Mouse (Mus musculus) lung, embryonic 15.5 days (tissue): ENCODE measurements around the gene Atp8b4. TPM values are rescaled to one million over a fixed set of nuclear protein-coding genes. Genes with fewer than 3 reads are reported as not detected.

Source experiments
- ATAC-seq: fragments of 200-750 bp; cut with Nextera tagmentation; 2 replicates; pipeline ENCODE4 v1.8.0; 2017; ENCODE audit warnings: moderate number of reproducible peaks, borderline replicate concordance; ENCODE audit not compliant: low FRiP score, low TSS enrichment; ENCODE audit errors: extremely low read depth
- H3K27ac ChIP-seq: fragments of 300-500 bp; sonication (generic); 2 replicates; pipeline ENCODE4 v1.5.1; 2015; ENCODE audit warnings: moderate library complexity, mild to moderate bottlenecking, inconsistent platforms
- H3K27me3 ChIP-seq: fragments of 300-500 bp; sonication (generic); 2 replicates; pipeline ENCODE4 v1.6.1; 2015; ENCODE audit warnings: inconsistent platforms
- H3K36me3 ChIP-seq: fragments of 300-500 bp; sonication (generic); 2 replicates; pipeline ENCODE4 v1.6.1; 2015; ENCODE audit warnings: inconsistent platforms
- H3K4me1 ChIP-seq: fragments of 300-500 bp; sonication (generic); 2 replicates; pipeline ENCODE4 v1.6.1; 2015; ENCODE audit warnings: inconsistent platforms
- H3K4me2 ChIP-seq: fragments of 300-500 bp; sonication (generic); 2 replicates; pipeline ENCODE4 v1.6.1; 2015; ENCODE audit warnings: inconsistent platforms, mild to moderate bottlenecking, moderate library complexity
- H3K4me3 ChIP-seq: fragments of 300-500 bp; sonication (generic); 2 replicates; pipeline ENCODE4 v1.5.1; 2015; ENCODE audit warnings: mild to moderate bottlenecking, inconsistent platforms
- H3K9ac ChIP-seq: fragments of 300-500 bp; sonication (generic); 2 replicates; pipeline ENCODE4 v1.6.1; 2015; ENCODE audit warnings: inconsistent platforms
- H3K9me3 ChIP-seq: fragments of 300-500 bp; sonication (generic); 2 replicates; pipeline ENCODE4 v1.6.1; 2016; ENCODE audit warnings: inconsistent platforms
- WGBS: fragments of 180-500 bp; shearing (Covaris S2); methylation state at CpG from one replicate; pipeline ENCODE4 v1.1.7; 2015; 5-methylcytosine and 5-hydroxymethylcytosine counted together
- polyA plus RNA-seq: library from polyadenylated mRNA; unstranded; fragments of >200 nt; fragmentation: Nextera tagmentation; extraction: Ambion mirVana; gene quantifications from 2 replicates; pipeline ENCODE4 v1.2.1, GENCODE M21; 2015

Atp8b4 gene
- polyA plus RNA-seq, 1 experiment from 2014 or later = 1.2 TPM

DNA sequence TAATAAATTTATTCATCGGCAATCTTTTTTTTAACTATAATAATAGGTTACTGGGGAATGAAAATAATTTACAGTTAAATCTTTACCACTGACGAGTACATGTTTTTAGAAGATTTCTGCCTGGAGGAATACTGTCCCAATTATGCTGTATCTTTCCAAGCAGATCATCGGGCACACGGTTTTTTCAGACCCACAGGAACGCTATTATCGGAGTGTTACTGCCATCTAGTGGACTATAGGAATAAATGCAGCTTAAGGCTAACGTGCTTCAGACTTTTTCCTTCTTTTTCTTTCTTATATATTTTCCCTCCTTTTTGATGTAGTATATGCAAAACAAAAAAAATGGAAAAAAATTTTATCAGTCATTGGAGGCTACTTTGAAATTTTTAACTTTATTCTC, 20.4 kb upstream of the Atp8b4 start:
- Histone ChIP-seq H3K27ac (no peak overlapping the region), H3K4me1 (no peaks in the 10 kb centered on the region), H3K9ac (no peak overlapping the region), H3K9me3 (no peaks in the 10 kb centered on the region), H3K4me2 (no peak overlapping the region), H3K4me3 (no peak overlapping the region), H3K36me3 (no peaks in the 10 kb centered on the region), H3K27me3 (no peaks in the 10 kb centered on the region)
- WGBS = 14% methylated on average over 7 of the region's 7 CpGs
- ATAC-seq = no peak

- no peaks in the 10 kb centered on the region for H3K27me3 ChIP-seq
Observed at GRCm38 (mm10) chr2:126519872-126520581, 19.6 kb upstream of the Atp8b4 start.

GRCm38 (mm10) chr2:126515069-126515826, 14.8 kb upstream of the Atp8b4 start:
- H3K27me3 ChIP-seq = no peaks in the 10 kb centered on the region
- no peaks in the 10 kb centered on the region for H3K36me3 ChIP-seq
- 70% methylated on average over 6 of the region's 6 CpGs for WGBS
- no peak for ATAC-seq
- no peaks in the 10 kb centered on the region for H3K4me1 ChIP-seq
- no peak overlapping the region for H3K27ac ChIP-seq
- no peak overlapping the region for H3K4me2 ChIP-seq
- H3K9me3 ChIP-seq = no peaks in the 10 kb centered on the region
- no peak overlapping the region for H3K9ac ChIP-seq
- no peak overlapping the region for H3K4me3 ChIP-seq

More at GRCm38 (mm10) chr2:126519872-126520581, 19.6 kb upstream of the Atp8b4 start:
- Histone ChIP-seq H3K4me1 (no peaks in the 10 kb centered on the region), H3K27ac (no peak overlapping the region), H3K36me3 (no peaks in the 10 kb centered on the region), H3K4me2 (no peak overlapping the region), H3K9ac (no peak overlapping the region), H3K4me3 (no peak overlapping the region), H3K9me3 (no peaks in the 10 kb centered on the region)
- no peak for ATAC-seq
- 51% methylated on average over 11 of the region's 11 CpGs for WGBS

DNA sequence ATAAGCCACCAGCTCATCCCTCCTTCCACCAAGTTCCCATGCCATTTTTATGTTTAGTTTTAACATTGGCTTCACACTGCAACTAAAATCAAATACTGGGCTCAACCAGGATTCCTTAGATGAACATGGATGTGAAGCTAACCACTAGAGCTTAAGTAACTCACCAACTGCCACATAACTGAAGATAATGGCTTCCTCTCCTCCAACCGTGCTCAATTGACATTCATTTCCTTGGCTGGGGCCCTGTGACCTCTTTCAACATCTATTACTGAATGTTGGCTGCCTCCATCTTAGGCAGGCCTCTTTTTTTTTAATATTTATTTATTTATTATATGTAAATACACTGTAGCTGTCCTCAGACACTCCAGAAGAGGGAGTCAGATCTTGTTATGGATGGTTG, 7.8 kb upstream of the Atp8b4 start:
- H3K4me2 ChIP-seq = no peak overlapping the region
- H3K9me3 ChIP-seq = no peaks in the 10 kb centered on the region
- no peak overlapping the region for H3K9ac ChIP-seq
- WGBS = 27% methylated on average over 1 of the region's 1 CpGs
- no peaks in the 10 kb centered on the region for H3K4me1 ChIP-seq
- no peak overlapping the region for H3K4me3 ChIP-seq
- H3K27ac ChIP-seq = no peak overlapping the region
- H3K27me3 ChIP-seq = no peaks in the 10 kb centered on the region
- no peaks in the 10 kb centered on the region for H3K36me3 ChIP-seq
- no peak for ATAC-seq

GRCm38 (mm10) chr2:126507477-126507876, 7.0 kb upstream of the Atp8b4 start:
- H3K36me3 ChIP-seq = no peaks in the 10 kb centered on the region
- no peaks in the 10 kb centered on the region for H3K9me3 ChIP-seq
- no peaks in the 10 kb centered on the region for H3K4me1 ChIP-seq
- no peak overlapping the region for H3K4me3 ChIP-seq
- 82% methylated on average over 5 of the region's 5 CpGs for WGBS
- H3K4me2 ChIP-seq = no peak overlapping the region
- H3K9ac ChIP-seq = no peak overlapping the region
- no peaks in the 10 kb centered on the region for H3K27me3 ChIP-seq
- no peak overlapping the region for H3K27ac ChIP-seq
- ATAC-seq = no peak

- no peaks in the 10 kb centered on the region for H3K36me3 ChIP-seq
- H3K9ac ChIP-seq = no peak overlapping the region
- H3K27me3 ChIP-seq = no peaks in the 10 kb centered on the region
- H3K27ac ChIP-seq = no peak overlapping the region
- H3K4me3 ChIP-seq = no peak overlapping the region
- ATAC-seq = no peak
- WGBS = 61% methylated on average over 1 of the region's 1 CpGs
- no peaks in the 10 kb centered on the region for H3K9me3 ChIP-seq
- H3K4me1 ChIP-seq = no peaks in the 10 kb centered on the region
- H3K4me2 ChIP-seq = no peak overlapping the region
Observed at GRCm38 (mm10) chr2:126505156-126505555, 4.7 kb upstream of the Atp8b4 start.

DNA sequence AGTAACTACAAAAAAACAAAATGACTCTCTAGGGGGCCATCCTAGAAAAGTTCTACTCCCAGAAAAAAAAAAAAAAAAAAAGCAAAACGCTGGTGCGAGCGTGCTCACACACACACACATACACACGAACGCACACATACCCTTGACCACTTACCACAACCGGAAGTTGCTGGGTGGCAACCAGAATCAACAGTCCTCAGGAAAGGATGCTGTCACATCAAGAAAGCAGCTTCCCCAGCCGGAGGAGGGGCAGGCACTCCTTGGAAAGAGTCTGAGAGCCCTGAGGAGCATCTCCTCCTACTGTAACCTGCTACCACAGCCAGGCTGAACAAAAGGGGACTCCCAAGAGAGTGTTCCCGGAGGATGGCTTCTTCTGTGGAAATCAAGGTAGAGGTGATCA, 744 bp downstream of the Atp8b4 start:
- H3K27me3 ChIP-seq = no peaks in the 10 kb centered on the region
- no peaks in the 10 kb centered on the region for H3K4me1 ChIP-seq
- ATAC-seq = no peak
- no peak overlapping the region for H3K4me2 ChIP-seq
- no peaks in the 10 kb centered on the region for H3K9me3 ChIP-seq
- no peak overlapping the region for H3K4me3 ChIP-seq
- no peaks in the 10 kb centered on the region for H3K36me3 ChIP-seq
- H3K9ac ChIP-seq = no peak overlapping the region
- 71% methylated on average over 7 of the region's 8 CpGs for WGBS
- no peak overlapping the region for H3K27ac ChIP-seq

DNA sequence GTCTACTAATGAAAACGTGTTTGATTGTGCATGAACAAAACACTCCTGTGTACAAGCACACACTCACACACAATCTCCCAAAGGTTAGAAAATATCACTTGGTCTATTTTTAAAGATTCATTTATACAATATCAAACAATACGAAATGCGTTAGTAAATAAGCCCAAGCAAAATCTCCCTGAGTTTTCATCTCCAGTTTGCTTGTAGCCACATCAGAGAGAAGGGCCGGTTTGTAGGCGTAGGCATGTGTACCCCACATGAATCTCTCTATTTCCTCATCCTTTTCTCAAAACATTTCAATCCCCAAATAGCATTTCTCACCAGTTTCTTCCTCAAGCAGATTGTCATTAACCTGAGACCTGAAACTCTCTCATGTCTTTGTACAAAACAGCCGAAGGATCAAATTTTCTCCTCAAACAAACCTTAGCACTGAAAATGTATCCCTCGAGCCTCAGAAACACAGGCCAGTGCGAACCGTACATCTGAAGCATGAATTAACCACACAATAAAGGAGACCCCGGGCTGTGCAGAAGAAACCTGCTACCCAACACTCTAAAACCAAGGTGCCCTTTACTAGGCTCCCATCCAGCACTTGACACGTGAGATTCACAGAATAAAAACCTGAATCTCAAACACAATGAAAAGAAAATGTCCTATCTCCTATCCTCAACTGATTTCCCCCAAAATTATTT, 1.6 kb downstream of the Atp8b4 start:
- Histone ChIP-seq H3K27me3 (no peaks in the 10 kb centered on the region), H3K27ac (no peak overlapping the region), H3K9me3 (no peaks in the 10 kb centered on the region), H3K4me2 (no peak overlapping the region), H3K9ac (no peak overlapping the region), H3K4me1 (no peaks in the 10 kb centered on the region), H3K4me3 (no peak overlapping the region), H3K36me3 (no peaks in the 10 kb centered on the region)
- no peak for ATAC-seq
- 82% methylated on average over 11 of the region's 11 CpGs for WGBS

- H3K9me3 ChIP-seq = no peaks in the 10 kb centered on the region
- no peak for ATAC-seq
Observed at GRCm38 (mm10) chr2:126496838-126497237, 3.6 kb downstream of the Atp8b4 start.

GRCm38 (mm10) chr2:126495832-126496695, 4.4 kb downstream of the Atp8b4 start:
- WGBS = 77% methylated on average over 14 of the region's 14 CpGs
- no peak for ATAC-seq
- no peak overlapping the region for H3K27ac ChIP-seq
- no peaks in the 10 kb centered on the region for H3K9me3 ChIP-seq
- no peak overlapping the region for H3K4me3 ChIP-seq
- H3K27me3 ChIP-seq = no peaks in the 10 kb centered on the region
- no peaks in the 10 kb centered on the region for H3K36me3 ChIP-seq
- no peak overlapping the region for H3K4me2 ChIP-seq
- no peaks in the 10 kb centered on the region for H3K4me1 ChIP-seq
- H3K9ac ChIP-seq = no peak overlapping the region

More at GRCm38 (mm10) chr2:126496838-126497237, 3.6 kb downstream of the Atp8b4 start:
- 71% methylated on average over 9 of the region's 9 CpGs for WGBS
- Histone ChIP-seq H3K36me3 (no peaks in the 10 kb centered on the region), H3K27ac (no peak overlapping the region), H3K9ac (no peak overlapping the region), H3K4me1 (no peaks in the 10 kb centered on the region), H3K27me3 (no peaks in the 10 kb centered on the region), H3K4me2 (no peak overlapping the region), H3K4me3 (no peak overlapping the region)

GRCm38 (mm10) chr2:126495230-126495629, 5.2 kb downstream of the Atp8b4 start:
- Histone ChIP-seq H3K4me1 (no peaks in the 10 kb centered on the region), H3K9me3 (no peaks in the 10 kb centered on the region), H3K4me3 (no peak overlapping the region), H3K27me3 (no peaks in the 10 kb centered on the region), H3K27ac (no peak overlapping the region), H3K9ac (no peak overlapping the region), H3K4me2 (no peak overlapping the region), H3K36me3 (no peaks in the 10 kb centered on the region)
- WGBS = 85% methylated on average over 7 of the region's 7 CpGs
- ATAC-seq = no peak
